Mouse (Mus musculus): ENCODE data around the gene Marveld2. TPM values are rescaled to one million over a fixed set of nuclear protein-coding genes. Genes with fewer than 3 reads are reported as not detected.

The Marveld2 gene
- polyA plus RNA-seq (2012; ENCODE audit: insufficient read depth, insufficient read length, missing spikeins) = 0.36 TPM in 1 of 2 replicates, not detected in the other

DNA sequence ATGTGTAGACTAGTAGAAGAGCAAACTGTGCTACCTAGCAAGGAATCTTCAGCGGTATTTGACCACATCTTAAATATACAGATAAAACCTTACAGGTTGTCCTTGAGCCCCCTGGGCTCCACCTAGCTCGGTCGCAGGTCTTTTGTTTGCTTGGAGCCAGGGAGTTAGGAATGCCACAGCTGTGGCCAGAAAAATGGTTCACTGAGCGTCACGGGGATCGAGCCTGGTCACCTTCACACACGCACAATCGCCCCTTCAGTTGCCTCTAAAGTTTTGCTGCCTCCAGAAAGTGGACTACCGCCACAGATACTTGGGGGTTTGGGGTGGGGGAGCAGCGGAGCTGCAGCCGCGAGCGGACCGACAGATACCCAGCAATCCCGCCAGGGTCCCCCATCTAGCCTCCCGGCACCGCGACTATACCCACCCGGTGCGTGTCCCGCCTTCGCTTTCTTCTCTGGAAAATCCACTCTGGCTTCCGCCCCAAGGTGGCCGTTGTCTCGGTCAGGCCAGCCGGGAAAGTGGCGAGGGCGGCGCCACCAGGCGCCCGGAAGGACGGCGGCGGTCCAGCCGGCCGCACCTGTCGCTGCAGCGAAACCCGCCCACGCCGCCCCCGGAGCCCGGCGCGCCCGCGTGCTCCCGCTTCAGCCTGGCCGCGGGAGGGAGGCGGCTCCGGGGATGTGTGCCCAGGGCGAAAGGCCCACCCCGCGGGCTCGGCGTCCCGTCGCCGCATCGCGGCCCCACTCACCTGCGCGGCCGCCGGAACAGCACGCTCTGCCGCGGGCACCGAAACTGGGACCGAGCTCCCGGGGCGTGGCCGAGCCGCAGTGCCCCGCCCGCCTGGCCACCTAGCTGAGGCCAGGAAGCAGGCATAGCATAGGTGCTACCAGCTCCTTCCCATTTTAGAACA, at the start of gene Marveld2:
TSS of gene Marveld2 (minus strand) at position 791 of the 907 bp plus-strand sequence.
- Histone ChIP-seq H3K4me1 (ENCODE audit: control insufficient read depth, insufficient read depth, insufficient read length, low read length) (no peaks in the 10 kb centered on the region), H3K27ac (replicated peaks; ENCODE audit: low read depth, low read length) (no peak within 1 kb of the TSS), H3K4me3 (ENCODE audit: insufficient read depth, low read depth, low read length) (peak within 1 kb of the TSS; percentile 60)

DNA sequence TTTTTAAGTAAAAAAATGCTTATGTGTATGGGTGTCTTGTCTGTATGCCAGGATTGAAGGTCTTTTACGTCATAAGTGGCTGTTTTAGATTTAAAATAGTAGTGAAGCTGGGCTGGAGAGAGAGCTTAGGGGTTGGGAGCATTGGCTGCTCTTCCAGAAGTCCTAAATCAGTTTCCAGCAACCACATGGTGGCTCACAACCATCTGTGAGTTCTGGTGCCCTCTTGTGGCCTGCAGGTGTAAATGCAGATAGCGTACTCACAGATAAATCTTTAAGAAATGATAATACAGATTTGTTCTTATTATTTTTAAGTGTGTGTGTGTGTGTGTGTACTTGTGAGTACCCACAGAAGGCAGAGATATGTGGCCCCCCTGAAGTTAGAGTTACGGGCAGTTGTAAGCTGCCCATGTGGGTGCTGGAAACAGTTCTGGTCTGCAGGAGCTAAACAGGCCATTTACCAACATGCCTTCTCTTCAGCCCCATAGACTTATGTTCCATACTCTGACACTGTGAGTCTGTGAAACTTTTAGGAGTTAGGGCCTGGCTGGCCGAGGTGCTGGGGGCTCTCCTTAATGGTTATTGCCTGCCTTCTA, 43.2 kb upstream of the Marveld2 start:
- no peak overlapping the region for H3K27ac ChIP-seq (replicated peaks; ENCODE audit: low read depth, low read length)
- no peaks in the 10 kb centered on the region for H3K4me1 ChIP-seq (ENCODE audit: control insufficient read depth, insufficient read depth, insufficient read length, low read length)
- H3K4me3 ChIP-seq (ENCODE audit: insufficient read depth, low read depth, low read length) = no peak overlapping the region

GRCm38 (mm10) chr13:100658091-100658490, 41.3 kb upstream of the Marveld2 start:
- Histone ChIP-seq H3K4me3 (ENCODE audit: insufficient read depth, low read depth, low read length) (no peak overlapping the region), H3K4me1 (ENCODE audit: control insufficient read depth, insufficient read depth, insufficient read length, low read length) (no peaks in the 10 kb centered on the region), H3K27ac (replicated peaks; ENCODE audit: low read depth, low read length) (no peak overlapping the region)

- Histone ChIP-seq H3K27ac (replicated peaks; ENCODE audit: low read depth, low read length) (peak within 1 kb of the TSS; percentile 99), H3K4me1 (ENCODE audit: control insufficient read depth, insufficient read depth, insufficient read length, low read length) (peaks cover 3% of the 10 kb centered on the region), H3K4me3 (ENCODE audit: insufficient read depth, low read depth, low read length) (peak within 1 kb of the TSS; percentile 84)
These were observed 34.8 kb upstream of the Marveld2 start, which contains the start of gene Taf9 for GRCm38 (mm10) chr13:100651439-100652186. Gene Taf9 (plus strand): TSS chr13:100651579.

GRCm38 (mm10) chr13:100650550-100651438, 34.0 kb upstream of the Marveld2 start, which contains the start of the genes Ak6 and Rad17:
Gene Ak6 (plus strand): TSS chr13:100650979.
Gene Rad17 (minus strand): TSS chr13:100651051.
- peaks cover 3% of the 10 kb centered on the region for H3K4me1 ChIP-seq (ENCODE audit: control insufficient read depth, insufficient read depth, insufficient read length, low read length)
- H3K27ac ChIP-seq (replicated peaks; ENCODE audit: low read depth, low read length) = peak within 1 kb of the TSS; percentile 99
- H3K4me3 ChIP-seq (ENCODE audit: insufficient read depth, low read depth, low read length) = peak within 1 kb of the TSS; percentile 84

DNA sequence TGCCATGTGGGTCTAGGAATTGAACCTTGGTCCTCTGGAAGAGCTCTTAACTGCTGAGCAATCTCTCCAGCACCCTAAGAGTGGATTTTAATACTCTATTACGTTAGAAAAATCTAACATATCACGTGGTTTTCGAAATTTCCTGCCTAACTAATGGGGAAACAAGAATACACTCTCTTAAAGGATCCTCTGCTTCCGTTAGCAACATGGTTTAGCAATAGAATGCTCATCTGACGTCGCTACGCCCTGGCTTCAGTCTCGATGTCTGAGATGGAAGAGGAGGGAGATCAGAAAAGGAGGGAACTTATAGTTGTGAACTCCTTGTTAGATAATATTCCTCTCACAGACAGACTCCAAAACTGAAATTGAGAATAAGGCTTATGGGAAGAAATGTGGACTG, 31.5 kb upstream of the Marveld2 start:
- Histone ChIP-seq H3K27ac (replicated peaks; ENCODE audit: low read depth, low read length) (no peak overlapping the region), H3K4me1 (ENCODE audit: control insufficient read depth, insufficient read depth, insufficient read length, low read length) (peaks cover 3% of the 10 kb centered on the region), H3K4me3 (ENCODE audit: insufficient read depth, low read depth, low read length) (no peak overlapping the region)

- no peaks in the 10 kb centered on the region for H3K4me1 ChIP-seq (ENCODE audit: control insufficient read depth, insufficient read depth, insufficient read length, low read length)
- no peak overlapping the region for H3K27ac ChIP-seq (replicated peaks; ENCODE audit: low read depth, low read length)
- H3K4me3 ChIP-seq (ENCODE audit: insufficient read depth, low read depth, low read length) = no peak overlapping the region
These were observed 25.9 kb upstream of the Marveld2 start for GRCm38 (mm10) chr13:100642471-100643209.

DNA sequence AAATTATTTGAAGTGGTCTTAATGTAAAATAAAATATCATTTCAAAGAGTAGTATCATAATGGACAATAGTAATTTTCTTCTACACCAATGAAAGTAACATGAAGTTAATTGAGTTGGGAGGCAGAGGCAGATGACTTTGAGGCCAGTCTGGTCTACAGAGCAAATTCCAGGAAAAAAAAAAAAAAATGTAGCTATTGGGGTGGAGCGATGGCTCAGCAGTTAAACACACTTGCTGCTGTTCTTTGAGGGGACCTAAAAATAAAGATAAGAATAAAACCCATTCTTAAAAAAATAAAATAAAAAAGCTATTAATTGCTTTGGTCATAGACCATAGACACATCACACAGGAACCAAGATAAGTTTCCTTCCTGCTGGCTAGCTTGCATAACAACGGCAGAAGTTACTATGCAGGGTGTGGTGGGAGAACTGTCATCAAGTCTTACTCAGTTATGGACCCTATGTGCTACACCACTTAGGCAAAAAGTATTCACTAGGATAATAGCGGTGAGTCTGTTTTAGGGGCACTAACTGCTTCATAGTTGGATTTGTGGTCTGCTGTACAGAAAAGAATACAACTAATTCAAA, 17.4 kb upstream of the Marveld2 start:
- Histone ChIP-seq H3K4me3 (ENCODE audit: insufficient read depth, low read depth, low read length) (no peak overlapping the region), H3K27ac (replicated peaks; ENCODE audit: low read depth, low read length) (no peak overlapping the region), H3K4me1 (ENCODE audit: control insufficient read depth, insufficient read depth, insufficient read length, low read length) (no peaks in the 10 kb centered on the region)

- Histone ChIP-seq H3K4me1 (ENCODE audit: control insufficient read depth, insufficient read depth, insufficient read length, low read length) (no peaks in the 10 kb centered on the region), H3K4me3 (ENCODE audit: insufficient read depth, low read depth, low read length) (no peak overlapping the region), H3K27ac (replicated peaks; ENCODE audit: low read depth, low read length) (no peak overlapping the region)
These were observed 5.5 kb upstream of the Marveld2 start for GRCm38 (mm10) chr13:100622241-100622640.

- H3K27ac ChIP-seq (replicated peaks; ENCODE audit: low read depth, low read length) = no peak overlapping the region
- H3K4me3 ChIP-seq (ENCODE audit: insufficient read depth, low read depth, low read length) = no peak overlapping the region
- H3K4me1 ChIP-seq (ENCODE audit: control insufficient read depth, insufficient read depth, insufficient read length, low read length) = no peaks in the 10 kb centered on the region
These were observed 812 bp upstream of the Marveld2 start for GRCm38 (mm10) chr13:100617583-100617982.

DNA sequence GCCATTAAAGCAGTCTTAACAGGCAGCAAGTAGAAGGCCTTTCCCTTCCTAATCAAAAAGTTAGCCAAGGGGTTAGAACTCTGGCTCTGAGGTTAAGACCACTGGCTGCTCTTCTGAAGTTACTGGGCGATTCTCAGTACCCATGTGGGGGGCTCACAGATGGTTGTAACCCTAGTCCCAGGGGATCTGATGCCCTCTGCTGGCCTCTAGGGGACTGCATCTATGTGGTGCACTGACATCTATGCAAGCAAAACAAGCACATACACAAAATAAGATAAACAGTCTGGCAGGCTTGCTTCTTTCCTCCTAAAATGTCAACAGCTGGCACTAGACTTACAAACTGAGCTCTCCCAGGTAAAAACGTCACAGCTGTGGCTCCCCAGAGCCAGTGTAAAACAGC, 3.9 kb downstream of the Marveld2 start:
- Histone ChIP-seq H3K4me3 (ENCODE audit: insufficient read depth, low read depth, low read length) (no peak overlapping the region), H3K4me1 (ENCODE audit: control insufficient read depth, insufficient read depth, insufficient read length, low read length) (no peaks in the 10 kb centered on the region), H3K27ac (replicated peaks; ENCODE audit: low read depth, low read length) (no peak overlapping the region)

- H3K4me3 ChIP-seq (ENCODE audit: insufficient read depth, low read depth, low read length) = no peak overlapping the region
- no peaks in the 10 kb centered on the region for H3K4me1 ChIP-seq (ENCODE audit: control insufficient read depth, insufficient read depth, insufficient read length, low read length)
- H3K27ac ChIP-seq (replicated peaks; ENCODE audit: low read depth, low read length) = no peak overlapping the region
These were observed 4.5 kb downstream of the Marveld2 start for GRCm38 (mm10) chr13:100612251-100612650.

- no peaks in the 10 kb centered on the region for H3K4me1 ChIP-seq (ENCODE audit: control insufficient read depth, insufficient read depth, insufficient read length, low read length)
- no peak overlapping the region for H3K27ac ChIP-seq (replicated peaks; ENCODE audit: low read depth, low read length)
- no peak overlapping the region for H3K4me3 ChIP-seq (ENCODE audit: insufficient read depth, low read depth, low read length)
These were observed 5.5 kb downstream of the Marveld2 start for GRCm38 (mm10) chr13:100611266-100611665.
